Mouse (Mus musculus) kidney, adult 2 months (tissue): ENCODE data around the gene Igfbp1. TPM values are rescaled to one million over a fixed set of nuclear protein-coding genes. Genes with fewer than 3 reads are reported as not detected.
A peak's percentile ranks its signal among the peaks of the same experiment; 100 is the strongest.

ENCODE experiments used
- DNase-seq: peaks from one replicate; pipeline ENCODE4 v3.0.0; 2021
- H3K27ac ChIP-seq: fragments of 200-500 bp; 2 replicates; pipeline ENCODE4 v1.5.1; 2012; ENCODE audit warnings: low read depth, low read length, control low read depth, inconsistent platforms; ENCODE audit not compliant: insufficient read depth
- H3K27me3 ChIP-seq: fragments of 200-500 bp; replicated peaks from 2 replicates; pipeline ENCODE4 v1.6.1; 2012; ENCODE audit warnings: mild to moderate bottlenecking, moderate library complexity, low read length, inconsistent platforms; ENCODE audit not compliant: control insufficient read depth, insufficient read depth
- H3K36me3 ChIP-seq: fragments of 200-500 bp; 2 replicates; pipeline ENCODE4 v1.6.1; 2012; ENCODE audit warnings: mild to moderate bottlenecking, moderate library complexity, low read length, inconsistent platforms; ENCODE audit not compliant: control insufficient read depth, insufficient read depth
- H3K4me1 ChIP-seq: fragments of 200-500 bp; 2 replicates; pipeline ENCODE4 v1.6.1; 2011; ENCODE audit warnings: low read length; ENCODE audit not compliant: control insufficient read depth, insufficient read depth
- H3K4me3 ChIP-seq: fragments of 200-500 bp; 2 replicates; pipeline ENCODE4 v1.5.1; 2011; ENCODE audit warnings: mild to moderate bottlenecking, low read depth, low read length, control low read depth; ENCODE audit not compliant: insufficient read depth
- CTCF ChIP-seq: fragments of 200-500 bp; conservative IDR thresholded peaks from 2 replicates; pipeline ENCODE4 v1.5.1; 2011; ENCODE audit warnings: low read depth, mild to moderate bottlenecking, control low read depth, low read length, moderate library complexity, mixed read lengths; ENCODE audit not compliant: insufficient read depth, insufficient read length
- POLR2A ChIP-seq: fragments of 200-500 bp; IDR thresholded peaks from one replicate; pipeline ENCODE4 v1.6.1; 2011; ENCODE audit warnings: low read depth, low read length, control low read depth
- WGBS: fragments of 180-500 bp; shearing (Covaris S2); methylation state at CpG from one replicate; pipeline ENCODE4 v1.1.7; 2018; 5-methylcytosine and 5-hydroxymethylcytosine counted together
- polyA plus RNA-seq: library from polyadenylated mRNA; depleted of rRNA; stranded (reverse); fragments of >200 nt; gene quantifications from 2 replicates; pipeline ENCODE4 v1.2.3, GENCODE M21; 2012

Igfbp1 gene
- polyA plus RNA-seq, 1 experiment = 28.0 TPM

- H3K36me3 ChIP-seq = no peaks in the 10 kb centered on the region
- H3K27ac ChIP-seq = no peak overlapping the region
- WGBS = 26% methylated on average over 6 of the region's 6 CpGs
Measured at GRCm38 (mm10) chr11:7160146-7160545, 37.4 kb upstream of the Igfbp1 start.

GRCm38 (mm10) chr11:7160637-7161101, 36.9 kb upstream of the Igfbp1 start:
- Histone ChIP-seq H3K27ac (peak overlapping the region; percentile 11; the same call in 1 of the 2 replicates), H3K27me3 (no peaks in the 10 kb centered on the region), H3K4me3 (no peak overlapping the region), H3K36me3 (no peaks in the 10 kb centered on the region), H3K4me1 (peaks cover 13% of the 10 kb centered on the region)
- DNase-seq = no peak
- no peak for TF ChIP-seq CTCF
- TF ChIP-seq POLR2A = no peak
- WGBS = 39% methylated on average over 4 of the region's 4 CpGs

More at GRCm38 (mm10) chr11:7160146-7160545, 37.4 kb upstream of the Igfbp1 start:
- DNase-seq = no peak
- peaks cover 13% of the 10 kb centered on the region for H3K4me1 ChIP-seq
- no peaks in the 10 kb centered on the region for H3K27me3 ChIP-seq
- H3K4me3 ChIP-seq = no peak overlapping the region
- TF ChIP-seq CTCF (no peak), POLR2A (no peak)

- Histone ChIP-seq H3K27me3 (no peaks in the 10 kb centered on the region), H3K4me3 (no peak overlapping the region), H3K4me1 (peaks cover 13% of the 10 kb centered on the region), H3K36me3 (no peaks in the 10 kb centered on the region), H3K27ac (no peak overlapping the region)
- TF ChIP-seq POLR2A (no peak), CTCF (peak; percentile 76)
- DNase-seq = peak; percentile 43
- WGBS = 82% methylated on average over 8 of the region's 8 CpGs
Measured at GRCm38 (mm10) chr11:7161502-7162174, 35.9 kb upstream of the Igfbp1 start.

GRCm38 (mm10) chr11:7164416-7164815, 33.2 kb upstream of the Igfbp1 start:
- TF ChIP-seq CTCF = no peak
- WGBS = 54% methylated on average over 4 of the region's 4 CpGs

GRCm38 (mm10) chr11:7169645-7170044, 27.9 kb upstream of the Igfbp1 start:
- no peak for TF ChIP-seq POLR2A
- TF ChIP-seq CTCF = no peak
- 92% methylated on average over 1 of the region's 1 CpGs for WGBS
- no peak overlapping the region for H3K4me3 ChIP-seq
- H3K36me3 ChIP-seq = no peaks in the 10 kb centered on the region
- peaks cover 4% of the 10 kb centered on the region; the same call in 1 of the 2 replicates for H3K4me1 ChIP-seq
- DNase-seq = no peak
- no peaks in the 10 kb centered on the region for H3K27me3 ChIP-seq
- H3K27ac ChIP-seq = no peak overlapping the region

More at GRCm38 (mm10) chr11:7164416-7164815, 33.2 kb upstream of the Igfbp1 start:
- H3K27me3 ChIP-seq = no peaks in the 10 kb centered on the region
- no peak for DNase-seq
- H3K4me3 ChIP-seq = no peak overlapping the region
- H3K4me1 ChIP-seq = peaks cover 9% of the 10 kb centered on the region
- no peaks in the 10 kb centered on the region for H3K36me3 ChIP-seq
- no peak overlapping the region for H3K27ac ChIP-seq

GRCm38 (mm10) chr11:7173664-7174063, 23.9 kb upstream of the Igfbp1 start:
- 58% methylated on average over 6 of the region's 6 CpGs for WGBS
- TF ChIP-seq POLR2A (no peak), CTCF (no peak)
- DNase-seq = peak; percentile 82

GRCm38 (mm10) chr11:7178724-7179123, 18.9 kb upstream of the Igfbp1 start:
- no peaks in the 10 kb centered on the region for H3K36me3 ChIP-seq
- no peaks in the 10 kb centered on the region for H3K27me3 ChIP-seq
- no peak overlapping the region for H3K27ac ChIP-seq
- no peaks in the 10 kb centered on the region for H3K4me1 ChIP-seq
- WGBS = 42% methylated on average over 4 of the region's 4 CpGs
- no peak overlapping the region for H3K4me3 ChIP-seq
- DNase-seq = no peak
- TF ChIP-seq CTCF = no peak
- no peak for TF ChIP-seq POLR2A

More at GRCm38 (mm10) chr11:7173664-7174063, 23.9 kb upstream of the Igfbp1 start:
- H3K4me3 ChIP-seq = no peak overlapping the region
- peaks cover 4% of the 10 kb centered on the region; the same call in 1 of the 2 replicates for H3K4me1 ChIP-seq
- no peak overlapping the region for H3K27ac ChIP-seq
- no peaks in the 10 kb centered on the region for H3K36me3 ChIP-seq
- H3K27me3 ChIP-seq = no peaks in the 10 kb centered on the region

- H3K27ac ChIP-seq = no peak overlapping the region
- H3K27me3 ChIP-seq = no peaks in the 10 kb centered on the region
- H3K36me3 ChIP-seq = no peaks in the 10 kb centered on the region
- TF ChIP-seq CTCF = no peak
- TF ChIP-seq POLR2A = no peak
- no peak for DNase-seq
- no peak overlapping the region for H3K4me3 ChIP-seq
- WGBS = 48% methylated on average over 2 of the region's 2 CpGs
- H3K4me1 ChIP-seq = no peaks in the 10 kb centered on the region
Measured at GRCm38 (mm10) chr11:7179276-7179675, 18.3 kb upstream of the Igfbp1 start.
